Mouse (Mus musculus) heart, postnatal 0 days (tissue): ENCODE measurements around the gene Il5ra. TPM values are rescaled to one million over a fixed set of nuclear protein-coding genes. Genes with fewer than 3 reads are reported as not detected.

Experiments used
- ATAC-seq: fragments of 200-750 bp; cut with Nextera tagmentation; 2 replicates; pipeline ENCODE4 v1.8.0; 2017; ENCODE audit warnings: low read depth, moderate number of reproducible peaks, moderate library complexity; ENCODE audit not compliant: insufficient read depth
- DNase-seq: peaks from one replicate; pipeline ENCODE4 v3.0.0-alpha.2; 2016; ENCODE audit warnings: low spot score
- H3K27ac ChIP-seq: fragments of 300-500 bp; sonication (generic); 2 replicates; pipeline ENCODE4 v1.5.1; 2014; ENCODE audit warnings: low read depth, mild to moderate bottlenecking
- H3K27me3 ChIP-seq: fragments of 300-500 bp; sonication (generic); 2 replicates; pipeline ENCODE4 v1.6.1; 2014; ENCODE audit warnings: low read length, mixed read lengths; ENCODE audit not compliant: control insufficient read depth, insufficient read depth
- H3K36me3 ChIP-seq: fragments of 300-500 bp; sonication (generic); replicated peaks from 2 replicates; pipeline ENCODE4 v1.6.1; 2014; ENCODE audit warnings: low read length, mixed read lengths; ENCODE audit not compliant: control insufficient read depth, insufficient read depth
- H3K4me1 ChIP-seq: fragments of 300-500 bp; sonication (generic); 2 replicates; pipeline ENCODE4 v1.6.1; 2014; ENCODE audit warnings: antibody characterized with exemption; ENCODE audit not compliant: control insufficient read depth, insufficient read depth
- H3K4me2 ChIP-seq: fragments of 300-500 bp; sonication (generic); 2 replicates; pipeline ENCODE4 v1.6.1; 2014; ENCODE audit warnings: low read depth, mild to moderate bottlenecking, low read length, moderate library complexity
- H3K4me3 ChIP-seq: fragments of 300-500 bp; sonication (generic); 2 replicates; pipeline ENCODE4 v1.5.1; 2014; ENCODE audit warnings: low read depth, low read length
- H3K9ac ChIP-seq: fragments of 300-500 bp; sonication (generic); replicated peaks from 2 replicates; pipeline ENCODE4 v1.6.1; 2014; ENCODE audit warnings: low read depth, low read length, mixed read lengths
- H3K9me3 ChIP-seq: fragments of 300-500 bp; sonication (generic); replicated peaks from 2 replicates; pipeline ENCODE4 v1.6.1; 2016; ENCODE audit warnings: low read length; ENCODE audit not compliant: control insufficient read depth
- CTCF ChIP-seq: IDR thresholded peaks from 2 replicates; pipeline ENCODE4 v1.5.1; 2016; ENCODE audit warnings: antibody characterized with exemption, control low read depth, low read depth
- EP300 ChIP-seq: IDR thresholded peaks from 2 replicates; pipeline ENCODE4 v1.6.1; 2016; ENCODE audit warnings: antibody characterized with exemption, low read depth
- WGBS: fragments of 180-500 bp; shearing (Covaris S2); extraction: QIAGEN DNeasy Blood & Tissue Kit; methylation state at CpG from one replicate; pipeline ENCODE4 v1.1.7; 2014; 5-methylcytosine and 5-hydroxymethylcytosine counted together
- polyA plus RNA-seq: library from polyadenylated mRNA; unstranded; fragments of >200 nt; fragmentation: Nextera tagmentation; extraction: Ambion mirVana; gene quantifications from 2 replicates; pipeline ENCODE4 v1.2.1, GENCODE M21; 2015
- total RNA-seq: library from RNA; depleted of rRNA; stranded (reverse); fragments of >200 nt; gene quantifications from 2 replicates; pipeline ENCODE4 v1.2.3, GENCODE M21; 2014; ENCODE audit warnings: low replicate concordance

The Il5ra gene
- total and polyA plus RNA-seq, 2 experiments from 2014 or later, result not detected

DNA sequence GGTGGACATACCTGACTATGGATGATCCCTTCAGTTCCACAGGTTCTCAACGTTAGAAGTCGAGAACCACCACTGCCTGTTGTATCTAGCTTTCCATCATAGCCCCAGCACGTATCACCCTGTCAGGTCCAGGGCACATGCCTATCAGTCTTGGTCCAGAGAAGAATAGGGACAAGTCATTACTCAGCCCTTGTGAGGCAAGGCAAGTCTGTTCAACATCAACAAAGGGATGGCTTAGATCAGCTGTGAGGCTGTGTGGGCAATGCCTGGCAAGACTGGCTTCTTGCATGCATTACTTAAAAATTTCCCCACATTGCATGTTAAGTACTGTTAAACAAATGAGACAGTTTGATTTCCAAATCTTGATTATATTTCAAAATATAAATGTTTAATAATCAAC is 1.0 kb downstream of the Il5ra start:
- ATAC-seq, result no peak
- no peak for TF ChIP-seq EP300
- no peak for TF ChIP-seq CTCF
- H3K36me3 ChIP-seq, result no peaks in the 10 kb centered on the region
- no peak overlapping the region for H3K4me3 ChIP-seq
- no peaks in the 10 kb centered on the region for H3K4me1 ChIP-seq
- no peaks in the 10 kb centered on the region for H3K27me3 ChIP-seq
- no peak for DNase-seq
- H3K9ac ChIP-seq, result no peak overlapping the region
- 64% methylated on average over 3 of the region's 3 CpGs for WGBS
- no peak overlapping the region for H3K4me2 ChIP-seq
- H3K9me3 ChIP-seq, result no peaks in the 10 kb centered on the region
- no peak overlapping the region for H3K27ac ChIP-seq

- H3K4me1 ChIP-seq, result no peaks in the 10 kb centered on the region
- no peaks in the 10 kb centered on the region for H3K27me3 ChIP-seq
- H3K4me3 ChIP-seq, result no peak overlapping the region
- DNase-seq (no peak), ATAC-seq (no peak)
- H3K36me3 ChIP-seq, result no peaks in the 10 kb centered on the region
- H3K4me2 ChIP-seq, result no peak overlapping the region
- no peak overlapping the region for H3K27ac ChIP-seq
- TF ChIP-seq EP300, result no peak
- no peak for TF ChIP-seq CTCF
- no peaks in the 10 kb centered on the region for H3K9me3 ChIP-seq
- H3K9ac ChIP-seq, result no peak overlapping the region
- 74% methylated on average over 5 of the region's 5 CpGs for WGBS
Measured at GRCm38 (mm10) chr6:106747251-106747650, 1.6 kb downstream of the Il5ra start.

DNA sequence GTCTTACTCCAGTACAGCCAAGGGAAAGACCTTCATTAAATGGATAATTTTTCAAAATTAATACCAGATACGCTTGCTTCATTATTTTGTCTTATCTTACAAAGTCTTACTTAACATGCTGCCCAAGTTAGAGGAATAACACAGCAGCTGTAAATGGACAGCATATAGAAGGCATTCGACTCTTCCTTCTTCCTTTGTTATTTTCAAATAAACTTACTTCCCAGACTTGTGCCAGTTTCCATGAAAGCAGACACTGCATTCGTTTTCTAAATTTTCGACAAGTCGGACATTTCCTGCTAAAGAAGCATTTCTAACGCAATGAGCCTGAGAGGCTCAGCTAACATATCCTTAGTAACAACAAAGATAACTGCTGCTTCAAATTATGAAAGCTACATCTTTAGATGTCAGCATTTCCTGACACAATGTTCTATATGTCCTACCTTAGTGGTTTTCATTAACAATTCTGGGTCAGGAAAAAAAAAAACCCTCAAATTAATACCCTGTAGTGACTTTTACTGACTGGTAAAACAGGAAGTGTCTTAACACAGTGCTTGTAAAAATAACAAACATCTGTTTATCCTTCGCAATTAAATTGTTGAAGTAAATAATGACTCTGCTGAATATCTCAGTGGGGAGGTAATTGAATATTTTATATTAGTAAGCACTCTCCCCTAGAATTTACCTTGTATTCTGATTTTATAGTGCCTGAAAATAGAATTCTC is 3.0 kb downstream of the Il5ra start:
- Histone ChIP-seq H3K9me3 (no peaks in the 10 kb centered on the region), H3K36me3 (no peaks in the 10 kb centered on the region), H3K27me3 (no peaks in the 10 kb centered on the region), H3K4me3 (no peak overlapping the region), H3K4me2 (no peak overlapping the region), H3K4me1 (no peaks in the 10 kb centered on the region), H3K9ac (no peak overlapping the region), H3K27ac (no peak overlapping the region)
- no peak for TF ChIP-seq CTCF
- no peak for TF ChIP-seq EP300
- 62% methylated on average over 7 of the region's 7 CpGs for WGBS
- ATAC-seq (no peak), DNase-seq (no peak)

- TF ChIP-seq EP300 (no peak), CTCF (no peak)
- Histone ChIP-seq H3K9me3 (no peaks in the 10 kb centered on the region), H3K9ac (no peak overlapping the region), H3K4me2 (no peak overlapping the region), H3K4me3 (no peak overlapping the region), H3K27ac (no peak overlapping the region), H3K36me3 (no peaks in the 10 kb centered on the region), H3K4me1 (no peaks in the 10 kb centered on the region), H3K27me3 (no peaks in the 10 kb centered on the region)
- DNase-seq (no peak), ATAC-seq (no peak)
- 53% methylated on average over 7 of the region's 7 CpGs for WGBS
Measured at GRCm38 (mm10) chr6:106743556-106744233, 5.1 kb downstream of the Il5ra start.

GRCm38 (mm10) chr6:106740244-106740825 is 8.5 kb downstream of the Il5ra start:
- Histone ChIP-seq H3K9ac (no peak overlapping the region), H3K4me2 (no peak overlapping the region), H3K9me3 (no peaks in the 10 kb centered on the region), H3K4me1 (no peaks in the 10 kb centered on the region), H3K36me3 (no peaks in the 10 kb centered on the region), H3K4me3 (no peak overlapping the region), H3K27me3 (no peaks in the 10 kb centered on the region), H3K27ac (no peak overlapping the region)
- TF ChIP-seq EP300, result no peak
- no peak for TF ChIP-seq CTCF
- ATAC-seq (no peak), DNase-seq (no peak)
- 71% methylated on average over 1 of the region's 1 CpGs for WGBS

DNA sequence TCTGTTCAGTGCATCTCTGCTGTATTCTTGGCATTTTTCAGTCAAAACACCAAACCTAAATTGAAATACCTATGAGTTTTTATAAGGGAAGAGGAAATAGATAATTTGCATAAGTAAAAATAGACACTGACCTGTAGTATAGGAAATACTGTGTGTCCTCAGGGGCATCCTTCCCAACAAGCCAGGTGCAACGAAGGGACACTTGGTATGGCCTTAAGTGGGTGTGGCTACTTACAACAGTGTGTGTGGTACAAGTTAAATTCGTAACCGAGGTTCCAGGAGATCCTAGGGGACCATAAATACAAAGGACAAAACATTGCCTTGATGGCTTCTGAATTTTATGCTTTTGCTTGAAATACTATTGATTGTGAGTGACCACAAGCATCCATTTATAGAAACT is 10.6 kb downstream of the Il5ra start:
- no peak for TF ChIP-seq EP300
- no peak for TF ChIP-seq CTCF
- Histone ChIP-seq H3K4me3 (no peak overlapping the region), H3K27ac (no peak overlapping the region), H3K36me3 (no peaks in the 10 kb centered on the region), H3K9ac (no peak overlapping the region), H3K4me2 (no peak overlapping the region), H3K4me1 (no peaks in the 10 kb centered on the region), H3K27me3 (no peaks in the 10 kb centered on the region), H3K9me3 (no peaks in the 10 kb centered on the region)
- DNase-seq, result no peak
- WGBS, result 63% methylated on average over 3 of the region's 3 CpGs
- no peak for ATAC-seq
